Mouse (Mus musculus) neural tube, embryonic 14.5 days (tissue): ENCODE data around the gene Nme7. TPM values are rescaled to one million over a fixed set of nuclear protein-coding genes. Genes with fewer than 3 reads are reported as not detected.

Experiments used
- ATAC-seq: fragments of 200-750 bp; cut with Nextera tagmentation; 2 replicates; pipeline ENCODE4 v1.8.0; 2017; ENCODE audit warnings: low read depth, mild to moderate bottlenecking, moderate TSS enrichment, moderate library complexity
- H3K27ac ChIP-seq: fragments of 300-500 bp; sonication (generic); 2 replicates; pipeline ENCODE4 v1.5.1; 2014; ENCODE audit warnings: low read depth, mild to moderate bottlenecking, control low read depth, low read length, moderate library complexity, mixed read lengths
- H3K27me3 ChIP-seq: fragments of 300-500 bp; sonication (generic); 2 replicates; pipeline ENCODE4 v1.6.1; 2014; ENCODE audit warnings: low read length; ENCODE audit not compliant: control insufficient read depth, insufficient read depth
- H3K36me3 ChIP-seq: fragments of 300-500 bp; sonication (generic); 2 replicates; pipeline ENCODE4 v1.6.1; 2014; ENCODE audit warnings: low read length, mixed read lengths; ENCODE audit not compliant: control insufficient read depth, insufficient read depth
- H3K4me1 ChIP-seq: fragments of 300-500 bp; sonication (generic); 2 replicates; pipeline ENCODE4 v1.6.1; 2014; ENCODE audit warnings: low read length; ENCODE audit not compliant: control insufficient read depth, insufficient read depth
- H3K4me2 ChIP-seq: fragments of 300-500 bp; sonication (generic); 2 replicates; pipeline ENCODE4 v1.6.1; 2014; ENCODE audit warnings: mild to moderate bottlenecking, low read depth, low read length, control low read depth
- H3K4me3 ChIP-seq: fragments of 300-500 bp; sonication (generic); 2 replicates; pipeline ENCODE4 v1.5.1; 2014; ENCODE audit warnings: low read depth, low read length, control low read depth, mixed read lengths
- H3K9ac ChIP-seq: fragments of 300-500 bp; sonication (generic); replicated peaks from 2 replicates; pipeline ENCODE4 v1.6.1; 2014; ENCODE audit warnings: low read depth, mild to moderate bottlenecking, control low read depth, low read length, mixed read lengths
- H3K9me3 ChIP-seq: fragments of 300-500 bp; sonication (generic); 2 replicates; pipeline ENCODE4 v1.6.1; 2016; ENCODE audit warnings: low read length; ENCODE audit not compliant: control insufficient read depth
- WGBS: fragments of 180-500 bp; shearing (Covaris S2); extraction: QIAGEN DNeasy Blood & Tissue Kit; methylation state at CpG from one replicate; pipeline ENCODE4 v1.1.7; 2014; 5-methylcytosine and 5-hydroxymethylcytosine counted together
- polyA plus RNA-seq: library from polyadenylated mRNA; unstranded; fragments of >200 nt; fragmentation: Nextera tagmentation; extraction: Ambion mirVana; gene quantifications from 2 replicates; pipeline ENCODE4 v1.2.1, GENCODE M21; 2014

Gene Nme7
- polyA plus RNA-seq, 1 experiment from 2014 or later: 25.6 TPM

DNA sequence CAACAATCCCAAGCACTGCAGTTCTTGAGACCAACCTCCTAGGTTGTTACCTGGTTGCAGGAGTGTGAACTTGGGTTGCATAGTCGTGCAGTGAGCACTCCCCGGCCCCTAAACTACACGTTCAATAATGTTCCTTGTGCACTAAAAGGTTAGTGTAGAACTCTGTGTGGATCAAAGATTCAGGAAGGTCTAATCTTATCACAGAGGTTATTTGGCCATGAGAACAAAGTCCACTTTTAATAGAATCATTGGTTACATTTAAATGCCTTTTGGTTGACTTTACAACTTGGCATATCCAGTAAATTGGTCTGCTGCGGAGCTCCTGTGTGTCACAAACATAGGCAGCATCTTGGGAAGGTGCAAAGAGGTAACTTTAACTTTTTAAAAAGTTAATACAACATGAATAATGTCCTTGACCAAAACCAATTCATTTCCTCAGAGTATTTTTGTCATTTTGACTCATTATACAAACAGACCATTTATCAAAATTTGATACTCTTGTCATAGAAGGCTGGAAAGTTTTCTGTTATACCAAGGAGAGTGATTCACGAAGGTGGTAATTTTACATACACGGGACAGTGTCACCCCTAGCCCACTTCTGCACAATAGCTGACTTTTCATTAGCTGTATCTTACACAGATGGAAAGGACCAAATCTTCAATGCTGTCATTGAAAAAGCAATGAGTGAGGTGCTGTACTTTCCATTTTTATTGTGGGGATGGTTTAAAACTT, 116.9 kb downstream of the Nme7 start:
- no peak overlapping the region for H3K4me3 ChIP-seq
- no peaks in the 10 kb centered on the region for H3K9me3 ChIP-seq
- H3K9ac ChIP-seq: no peak overlapping the region
- H3K4me2 ChIP-seq: no peak overlapping the region
- H3K4me1 ChIP-seq: no peaks in the 10 kb centered on the region
- 92% methylated on average over 6 of the region's 6 CpGs for WGBS
- H3K36me3 ChIP-seq: no peaks in the 10 kb centered on the region
- ATAC-seq: no peak
- H3K27me3 ChIP-seq: no peaks in the 10 kb centered on the region
- H3K27ac ChIP-seq: no peak overlapping the region

GRCm38 (mm10) chr1:164426227-164426626, 122.3 kb downstream of the Nme7 start:
- no peak overlapping the region for H3K4me2 ChIP-seq
- no peak overlapping the region for H3K27ac ChIP-seq
- no peaks in the 10 kb centered on the region for H3K36me3 ChIP-seq
- no peaks in the 10 kb centered on the region for H3K27me3 ChIP-seq
- H3K9me3 ChIP-seq: no peaks in the 10 kb centered on the region
- H3K9ac ChIP-seq: no peak overlapping the region
- 91% methylated on average over 7 of the region's 7 CpGs for WGBS
- H3K4me1 ChIP-seq: no peaks in the 10 kb centered on the region
- H3K4me3 ChIP-seq: no peak overlapping the region
- ATAC-seq: no peak

DNA sequence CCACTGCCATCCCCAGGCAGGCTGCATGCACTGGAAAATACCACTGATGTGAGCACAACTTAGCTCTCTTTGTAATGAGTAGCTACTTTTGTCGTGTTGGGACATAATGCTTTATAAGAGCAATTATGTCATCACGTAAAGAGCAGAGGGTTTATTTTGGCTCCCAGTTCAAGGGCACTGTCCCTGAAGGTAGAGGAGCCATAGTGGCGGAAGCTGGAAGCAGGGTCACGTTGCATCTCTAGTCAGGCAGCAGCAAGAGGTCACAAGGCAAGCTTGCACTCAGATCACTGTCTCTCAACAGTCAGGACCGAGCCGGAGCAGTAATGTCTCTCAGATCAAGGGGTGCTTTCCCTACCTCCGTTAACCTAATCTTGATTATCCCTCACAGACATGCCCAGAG, 123.9 kb downstream of the Nme7 start:
- Histone ChIP-seq H3K27me3 (no peaks in the 10 kb centered on the region), H3K4me3 (no peak overlapping the region), H3K9me3 (no peaks in the 10 kb centered on the region), H3K9ac (no peak overlapping the region), H3K4me1 (no peaks in the 10 kb centered on the region), H3K4me2 (no peak overlapping the region), H3K27ac (no peak overlapping the region), H3K36me3 (no peaks in the 10 kb centered on the region)
- WGBS: 82% methylated on average over 7 of the region's 7 CpGs
- ATAC-seq: no peak

DNA sequence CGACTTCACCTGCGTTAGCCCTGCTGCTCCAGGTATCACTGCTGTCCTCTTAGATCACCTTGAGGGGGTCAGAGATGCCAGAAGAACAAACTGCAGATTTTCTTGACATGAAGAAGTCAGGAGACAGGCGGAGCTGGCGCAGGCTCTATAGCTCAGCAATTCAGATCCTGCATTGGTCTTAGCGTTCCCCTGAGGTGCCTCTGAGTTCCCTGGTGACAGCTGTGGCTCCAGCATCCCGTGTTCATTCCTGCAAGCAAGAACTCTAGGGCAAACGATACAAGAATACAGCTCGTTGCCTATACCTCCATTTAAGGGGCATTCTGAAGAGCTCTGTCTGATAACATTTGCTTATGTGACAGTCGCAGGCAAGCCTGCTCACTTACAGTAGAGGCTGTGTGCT, 124.7 kb downstream of the Nme7 start:
- Histone ChIP-seq H3K4me1 (no peaks in the 10 kb centered on the region), H3K9me3 (no peaks in the 10 kb centered on the region), H3K4me2 (no peak overlapping the region), H3K27ac (no peak overlapping the region), H3K9ac (no peak overlapping the region), H3K27me3 (no peaks in the 10 kb centered on the region), H3K4me3 (no peak overlapping the region), H3K36me3 (no peaks in the 10 kb centered on the region)
- 87% methylated on average over 9 of the region's 9 CpGs for WGBS
- ATAC-seq: no peak

DNA sequence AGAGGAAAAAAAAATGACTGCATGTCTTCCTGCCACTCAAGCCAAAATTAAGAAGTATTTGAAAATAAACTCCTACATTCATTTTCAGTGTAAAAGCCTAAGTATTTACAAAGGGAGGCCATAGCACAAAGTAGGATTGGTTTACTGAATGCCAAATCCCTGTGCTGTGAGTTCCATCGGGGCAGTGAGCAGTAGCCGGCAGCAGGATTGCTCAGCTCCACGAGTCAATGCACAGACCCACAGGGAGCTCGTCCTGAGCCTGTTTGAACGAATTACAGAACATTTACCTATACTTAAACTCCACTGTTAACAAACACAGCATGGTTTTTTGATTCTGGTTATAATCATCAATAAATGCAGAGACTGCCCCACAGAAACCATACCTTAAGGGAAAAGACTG, 128.7 kb downstream of the Nme7 start:
- WGBS: 82% methylated on average over 5 of the region's 5 CpGs
- no peak overlapping the region for H3K27ac ChIP-seq
- H3K9ac ChIP-seq: no peak overlapping the region
- no peak overlapping the region for H3K4me3 ChIP-seq
- peaks cover 12% of the 10 kb centered on the region for H3K36me3 ChIP-seq
- H3K9me3 ChIP-seq: no peaks in the 10 kb centered on the region
- no peaks in the 10 kb centered on the region for H3K27me3 ChIP-seq
- no peak for ATAC-seq
- H3K4me1 ChIP-seq: no peaks in the 10 kb centered on the region
- no peak overlapping the region for H3K4me2 ChIP-seq

DNA sequence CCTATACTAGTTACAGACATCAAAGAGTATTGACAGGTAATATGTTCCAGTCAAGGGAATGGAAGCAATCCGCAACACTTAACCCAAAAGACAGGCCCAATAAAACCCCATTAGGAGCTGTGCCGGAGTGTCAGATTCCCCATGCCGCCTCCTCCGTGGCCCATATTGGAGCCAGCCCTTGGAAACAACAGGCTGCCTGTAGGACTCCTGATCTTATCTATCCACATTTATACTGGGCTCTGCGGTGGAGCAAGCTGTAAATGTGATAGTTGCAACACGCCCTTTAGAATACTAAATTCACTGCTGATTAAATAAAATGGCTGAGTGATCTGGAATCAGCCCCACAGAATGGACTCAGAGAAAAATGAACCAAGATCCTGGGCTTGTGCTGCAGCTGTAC, 130.1 kb downstream of the Nme7 start:
- peaks cover 25% of the 10 kb centered on the region for H3K36me3 ChIP-seq
- H3K4me1 ChIP-seq: no peaks in the 10 kb centered on the region
- no peaks in the 10 kb centered on the region for H3K9me3 ChIP-seq
- H3K27ac ChIP-seq: no peak overlapping the region
- ATAC-seq: peak; percentile 41; the same call in 1 of the 2 replicates
- H3K4me2 ChIP-seq: no peak overlapping the region
- no peak overlapping the region for H3K9ac ChIP-seq
- no peak overlapping the region for H3K4me3 ChIP-seq
- 36% methylated on average over 6 of the region's 6 CpGs for WGBS
- H3K27me3 ChIP-seq: no peaks in the 10 kb centered on the region

DNA sequence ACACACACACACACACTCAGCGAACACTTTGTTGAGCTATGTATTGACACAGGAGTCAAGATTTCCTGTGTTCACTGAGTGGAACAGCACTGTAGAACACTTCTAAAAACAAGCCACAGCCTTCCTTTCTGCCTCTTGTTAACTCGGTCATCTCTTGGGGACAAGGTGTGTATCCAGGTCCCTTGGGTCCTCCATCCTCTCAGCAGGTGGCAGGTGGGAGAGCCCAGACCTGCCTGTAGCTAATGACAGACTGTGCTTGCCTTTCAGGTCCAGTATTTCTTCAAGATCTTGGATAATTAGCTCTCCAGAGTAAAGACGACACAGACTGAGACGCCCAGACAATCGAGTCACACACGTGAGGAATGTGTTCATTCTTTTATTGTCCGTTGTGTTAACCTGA, 132.8 kb downstream of the Nme7 start:
- Histone ChIP-seq H3K27ac (no peak overlapping the region), H3K9me3 (no peaks in the 10 kb centered on the region), H3K36me3 (peaks cover 45% of the 10 kb centered on the region), H3K9ac (no peak overlapping the region), H3K27me3 (no peaks in the 10 kb centered on the region), H3K4me1 (no peaks in the 10 kb centered on the region), H3K4me3 (no peak overlapping the region), H3K4me2 (no peak overlapping the region)
- 90% methylated on average over 7 of the region's 7 CpGs for WGBS
- ATAC-seq: no peak

DNA sequence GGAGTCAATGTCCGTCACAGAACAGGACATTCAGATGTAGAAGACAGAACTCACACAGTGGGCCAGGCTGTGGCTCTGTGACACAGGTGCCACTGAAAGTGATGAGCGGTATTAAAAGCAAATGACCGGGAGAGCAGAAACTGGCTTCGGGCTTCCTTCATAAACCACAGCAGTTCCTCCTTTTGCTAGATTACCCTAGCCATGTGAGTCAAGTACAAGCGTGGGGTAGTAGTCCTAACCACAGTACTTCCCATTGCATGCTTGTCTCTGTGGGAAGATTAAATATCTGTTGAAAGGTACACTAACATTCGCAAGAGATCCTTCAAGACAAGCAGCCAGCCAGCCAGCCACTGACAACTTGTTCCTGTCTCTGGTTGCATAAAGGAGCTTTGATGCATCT, 136.3 kb downstream of the Nme7 start:
- no peak for ATAC-seq
- Histone ChIP-seq H3K36me3 (peaks cover 57% of the 10 kb centered on the region), H3K4me2 (no peak overlapping the region), H3K27me3 (no peaks in the 10 kb centered on the region), H3K9ac (no peak overlapping the region), H3K27ac (no peak overlapping the region), H3K4me3 (no peak overlapping the region), H3K9me3 (no peaks in the 10 kb centered on the region), H3K4me1 (no peaks in the 10 kb centered on the region)
- WGBS: 93% methylated on average over 6 of the region's 6 CpGs

DNA sequence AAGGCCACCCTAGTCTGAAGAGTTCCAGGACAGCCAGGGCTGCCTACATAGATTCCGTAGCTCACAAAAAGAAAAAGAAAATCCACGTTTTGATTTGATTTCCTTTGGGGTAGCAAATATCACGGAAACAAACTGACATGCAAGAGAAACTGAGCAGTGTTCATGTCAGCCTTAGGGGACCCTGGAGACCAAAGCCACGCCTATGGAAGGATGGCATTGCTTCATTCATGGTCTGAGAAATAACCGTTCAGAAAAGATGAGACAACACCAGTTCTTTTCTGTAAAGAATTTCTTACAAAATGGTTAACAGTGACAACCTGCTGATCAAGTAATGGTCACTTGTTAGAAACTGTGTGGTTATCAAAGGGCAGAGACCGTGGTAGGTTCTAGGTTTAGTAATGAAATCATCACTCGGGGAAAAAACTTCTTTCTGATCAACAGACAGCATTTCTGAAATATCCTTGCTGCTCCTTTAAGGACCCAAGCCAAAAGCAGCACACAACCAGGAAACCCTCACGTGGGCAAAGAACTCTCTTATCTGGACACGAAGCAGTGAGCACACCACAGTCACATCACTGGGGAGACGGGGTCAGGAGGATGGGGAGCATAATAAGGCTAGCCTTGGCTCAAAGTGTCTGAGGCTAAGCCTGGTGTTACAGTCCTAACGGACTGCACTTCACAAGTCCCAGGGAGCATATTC, 136.9 kb downstream of the Nme7 start:
- no peak overlapping the region for H3K4me2 ChIP-seq
- whole genome bisulfite sequencing: 91% methylated on average over 11 of the region's 11 CpGs

More for the DNA sequence above, 136.9 kb downstream of the Nme7 start:
- Histone ChIP-seq H3K9me3 (no peaks in the 10 kb centered on the region), H3K27me3 (no peaks in the 10 kb centered on the region), H3K27ac (no peak overlapping the region), H3K4me1 (no peaks in the 10 kb centered on the region), H3K4me3 (no peak overlapping the region), H3K36me3 (peaks cover 59% of the 10 kb centered on the region), H3K9ac (no peak overlapping the region)
- no peak for ATAC-seq
